Mouse (Mus musculus): ENCODE data around the gene Syne1. TPM values are rescaled to one million over a fixed set of nuclear protein-coding genes. Genes with fewer than 3 reads are reported as not detected.

The Syne1 gene
- 10 to 100 TPM; 56.2 to 61.6 TPM for total RNA-seq (2021)

DNA sequence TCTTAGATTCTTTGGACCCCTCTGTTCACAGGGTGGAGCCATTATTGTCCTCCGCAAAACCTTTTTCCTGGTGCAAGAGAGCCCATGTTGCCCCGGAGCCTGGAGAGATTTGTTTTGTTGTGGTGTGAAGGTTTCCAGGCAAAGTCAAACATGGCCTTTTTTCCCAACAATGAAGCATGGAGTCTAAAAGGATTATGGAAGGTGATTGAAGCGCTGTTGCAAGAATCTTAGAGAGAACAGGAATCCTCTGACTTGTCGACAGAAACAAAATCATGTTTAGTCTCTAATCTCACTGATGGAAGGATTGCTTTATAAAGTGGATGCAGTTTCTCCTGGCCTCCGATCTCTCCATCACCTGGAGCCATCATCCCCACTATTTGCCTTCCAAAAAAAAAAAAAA lies at the start of gene Syne1:
Syne1 (minus strand) TSS at position 101 of the 400 bp plus-strand sequence.
- intact Hi-C loops (cut with DNase I), result loop anchor here (2.0 to 10.0 kb wide), 3 partner anchors 45 to 237 kb away; no protein-coding TSS in a partner anchor
- DNase-seq, result no peak

DNA sequence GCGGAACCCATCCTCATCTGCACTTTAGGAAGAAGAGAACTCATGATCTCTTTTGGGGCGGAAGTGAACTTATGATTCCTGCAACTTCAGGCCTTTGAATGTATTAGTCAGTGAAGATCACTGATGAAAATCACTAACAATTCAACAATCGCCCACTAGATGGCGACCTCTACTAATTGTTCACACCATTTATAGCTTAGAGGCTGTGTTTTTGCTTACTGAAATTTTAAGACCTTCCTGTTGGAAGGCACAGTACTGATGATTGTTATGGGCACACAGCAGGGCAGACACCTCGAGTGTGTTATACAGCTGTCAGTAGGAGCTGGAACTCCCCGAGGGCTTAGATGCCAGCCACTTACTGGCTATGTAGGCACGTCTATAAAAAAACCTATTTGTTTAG lies 48.8 kb upstream of the Syne1 start:
- intact Hi-C loops (cut with DNase I), result loop anchor here (1.0 to 5.0 kb wide), 2 partner anchors 190 to 242 kb away; no protein-coding TSS in a partner anchor
- DNase-seq, result peak; percentile 56 to 65

GRCm38 (mm10) chr10:5596559-5596958 lies 45.3 kb upstream of the Syne1 start:
- no peak for DNase-seq
- intact Hi-C loops (cut with DNase I), result loop anchor here (2.0 kb wide), 1 partner anchor 46 kb away; the partner anchor contains the start of gene Syne1

DNA sequence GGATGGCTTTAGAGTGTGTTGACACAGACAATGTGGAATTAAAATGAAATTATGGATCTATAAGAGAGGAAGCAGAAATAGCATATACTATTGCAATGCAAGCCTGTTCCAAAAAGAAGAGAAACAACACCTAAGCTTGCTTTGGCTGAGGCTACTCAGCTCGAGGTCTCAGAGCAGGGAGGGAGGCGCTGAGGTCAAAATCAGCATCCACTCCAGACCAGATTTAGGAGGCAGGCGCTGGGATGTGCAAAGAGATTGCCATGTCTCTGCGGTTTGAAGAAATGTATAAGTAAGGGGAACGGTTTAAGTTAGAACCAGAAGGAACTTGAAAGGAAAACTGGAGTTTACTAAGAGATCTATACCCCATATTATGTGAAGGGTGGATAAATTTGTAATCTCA lies 43.2 kb upstream of the Syne1 start:
- DNase-seq, result no peak
- intact Hi-C loops (cut with DNase I), result loop anchor here (5.0 kb wide), 1 partner anchor 82 kb away; no protein-coding TSS in a partner anchor

- no peak for DNase-seq
- intact Hi-C loops (cut with DNase I), result loop anchor here (5.0 kb wide), 1 partner anchor 81 kb away; no protein-coding TSS in a partner anchor
Measured at GRCm38 (mm10) chr10:5593464-5593863, 42.2 kb upstream of the Syne1 start, which contains the start of gene Myct1. Gene Myct1 (plus strand): TSS chr10:5593775.

DNA sequence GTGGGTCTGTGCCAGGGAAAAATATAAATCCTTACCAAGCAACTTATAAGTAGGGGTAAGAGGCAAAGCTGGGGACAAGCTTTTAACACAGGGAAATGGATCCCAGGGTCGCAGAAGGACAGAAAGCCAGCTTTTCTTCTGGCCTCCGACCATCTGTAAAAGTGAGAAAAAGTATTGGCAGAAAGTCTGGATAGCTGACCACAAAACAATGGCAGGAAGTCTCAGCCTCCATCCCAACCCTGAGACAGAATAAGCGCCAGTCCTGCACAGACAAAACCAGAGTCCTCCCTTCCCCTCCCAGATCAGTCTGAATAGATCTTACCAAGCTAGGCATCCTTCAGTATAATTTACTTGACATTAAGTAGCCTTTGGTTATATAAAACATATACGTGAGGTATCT lies 40.7 kb upstream of the Syne1 start:
- intact Hi-C loops (cut with DNase I), result loop anchor here (5.0 kb wide), 1 partner anchor 80 kb away; no protein-coding TSS in a partner anchor

DNA sequence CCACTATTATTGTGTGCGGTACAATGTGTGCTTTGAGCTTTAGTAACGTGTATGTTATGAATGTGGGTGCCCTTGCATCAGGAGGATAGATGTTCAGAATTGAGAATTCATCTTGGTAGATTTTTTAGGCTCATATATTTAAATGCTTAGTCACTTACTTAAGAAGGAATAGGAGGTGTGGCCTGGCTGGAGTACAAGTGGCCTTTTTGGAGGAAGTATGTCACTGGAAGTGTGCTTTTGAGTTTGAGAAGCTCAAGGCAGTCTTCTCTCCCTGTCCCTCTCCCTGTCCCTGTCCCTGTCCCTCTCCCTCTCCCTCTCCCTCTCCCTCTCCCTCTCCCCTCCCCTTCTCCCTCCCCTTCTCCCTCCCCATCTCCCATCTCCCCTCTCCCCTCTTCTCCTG lies 39.8 kb upstream of the Syne1 start:
- DNase-seq, result no peak
- intact Hi-C loops (cut with DNase I), result loop anchor here (5.0 kb wide), 1 partner anchor 79 kb away; no protein-coding TSS in a partner anchor

More for the DNA sequence above, 40.7 kb upstream of the Syne1 start:
- peak; percentile 22 to 31 for DNase-seq

DNA sequence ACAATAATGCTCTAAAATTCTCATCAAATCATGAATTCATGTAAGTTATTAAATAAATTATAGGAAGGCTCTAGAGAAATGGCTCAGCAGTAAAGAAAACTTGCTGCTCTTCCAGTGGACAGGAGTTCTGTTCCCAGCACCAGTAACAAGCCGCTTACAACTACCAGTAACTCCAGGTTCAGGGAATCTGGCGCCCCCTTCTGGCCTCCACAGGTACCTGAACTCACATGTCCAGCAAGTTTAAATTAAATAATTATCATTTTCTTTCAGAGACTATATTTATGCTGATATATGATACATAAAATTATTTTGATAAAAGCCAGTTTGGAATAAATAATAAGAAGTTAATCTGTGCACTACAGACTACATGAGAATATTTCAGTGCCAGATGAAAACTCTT lies 22.0 kb upstream of the Syne1 start:
- no peak for DNase-seq
- intact Hi-C loops (cut with DNase I), result no loop called here

GRCm38 (mm10) chr10:5571332-5571731 lies 20.1 kb upstream of the Syne1 start:
- no peak for DNase-seq
- intact Hi-C loops (cut with DNase I), result no loop called here

DNA sequence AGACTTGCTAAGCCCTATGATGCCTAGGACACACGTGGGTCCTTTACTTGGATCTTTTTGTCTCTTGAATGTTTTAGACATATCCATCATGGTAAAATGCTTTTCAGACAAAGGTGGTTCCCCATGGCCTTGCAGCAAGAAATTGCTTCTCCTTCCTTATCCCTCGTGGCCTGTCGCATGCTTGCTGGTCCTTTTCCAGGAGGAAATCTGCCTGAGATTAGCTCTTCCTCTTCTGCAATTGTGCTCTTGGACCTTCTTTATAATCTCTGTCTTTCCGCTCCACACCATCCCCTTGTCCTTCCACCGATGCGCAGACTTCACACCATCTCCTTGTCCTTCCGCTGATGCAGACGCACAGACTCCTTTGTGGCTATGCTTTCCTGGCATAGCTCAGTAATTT lies 18.8 kb upstream of the Syne1 start:
- DNase-seq, result no peak
- intact Hi-C loops (cut with DNase I), result no loop called here

DNA sequence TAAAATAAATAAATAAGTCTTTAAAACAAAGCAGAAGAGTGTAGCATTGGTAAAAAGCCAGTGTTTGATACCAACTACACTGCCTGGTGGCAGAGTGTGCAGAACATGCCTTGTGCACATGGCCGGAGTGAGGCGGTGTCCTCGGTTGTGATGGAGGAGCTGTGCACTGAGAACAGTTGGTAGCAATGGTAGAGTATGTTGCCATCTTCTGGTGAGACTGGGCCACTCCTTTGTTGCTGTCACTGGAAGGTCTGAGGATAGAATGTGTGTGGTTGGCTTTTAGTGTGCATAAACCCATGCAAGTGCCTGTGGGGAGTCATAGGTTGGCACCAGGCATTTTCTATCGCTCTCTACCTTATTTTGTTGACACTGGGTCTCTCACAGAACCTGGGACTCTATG lies 17.7 kb upstream of the Syne1 start:
- intact Hi-C loops (cut with DNase I), result no loop called here
- DNase-seq, result no peak

DNA sequence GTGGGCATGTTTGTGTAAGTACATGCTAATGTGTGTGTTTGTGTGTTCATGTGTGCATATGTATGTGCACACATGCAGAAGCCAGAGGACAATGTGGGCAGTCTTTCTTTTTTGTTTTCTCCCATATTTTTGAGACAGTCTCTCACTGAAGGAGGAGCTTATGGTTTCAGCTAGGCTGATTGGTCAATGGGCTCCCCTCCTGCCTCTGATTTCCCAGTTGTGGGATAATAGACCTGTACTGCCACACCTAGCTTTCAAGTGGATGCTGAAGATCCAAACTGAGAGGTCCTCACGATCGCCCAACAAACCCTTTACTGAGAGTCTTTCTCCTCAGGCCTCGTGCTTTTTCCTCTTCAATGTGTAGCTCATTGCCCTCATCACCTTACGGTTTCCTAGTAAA lies 10.4 kb upstream of the Syne1 start:
- no peak for DNase-seq
- intact Hi-C loops (cut with DNase I), result no loop called here

DNA sequence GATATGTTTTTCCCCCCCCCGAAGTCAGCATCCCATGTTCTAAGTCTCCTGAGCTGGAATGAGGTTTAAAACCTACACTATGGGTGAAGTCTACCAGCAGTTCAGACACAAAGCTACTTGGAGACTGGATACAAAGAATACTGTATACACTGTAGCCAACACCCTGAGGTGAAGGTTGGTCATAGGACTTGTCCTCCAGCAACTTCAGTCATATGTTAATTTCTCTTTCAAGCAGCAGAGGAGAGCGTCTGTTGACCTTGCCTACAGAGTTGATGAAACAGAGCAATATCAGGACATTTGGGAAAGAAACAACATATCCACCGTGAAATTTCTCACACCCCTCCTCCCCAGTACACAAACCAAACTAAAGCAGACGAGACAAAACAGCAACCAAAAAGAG lies 9.2 kb upstream of the Syne1 start:
- no peak for DNase-seq
- intact Hi-C loops (cut with DNase I), result no loop called here

DNA sequence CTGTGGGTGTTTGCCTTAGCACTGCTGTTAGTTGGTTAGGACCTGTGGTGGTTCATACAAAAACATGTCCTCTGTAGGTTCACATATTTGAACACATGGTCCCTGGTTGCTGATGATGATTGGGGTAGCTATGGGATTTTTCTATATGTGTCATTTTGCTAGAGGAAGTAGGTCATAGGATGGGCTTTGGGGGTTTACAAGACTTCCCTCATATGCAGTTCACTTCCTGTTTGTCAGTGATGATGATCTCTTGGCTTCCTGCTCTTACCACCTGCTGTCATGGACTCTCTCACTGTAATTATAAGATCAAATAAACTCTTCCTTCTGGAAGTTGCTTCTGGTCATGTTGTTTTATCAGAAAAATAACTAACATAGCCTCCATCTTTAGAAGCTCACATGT lies 7.5 kb upstream of the Syne1 start:
- no peak for DNase-seq
- intact Hi-C loops (cut with DNase I), result loop anchor here (10.0 kb wide), 1 partner anchor 244 kb away; no protein-coding TSS in a partner anchor

DNA sequence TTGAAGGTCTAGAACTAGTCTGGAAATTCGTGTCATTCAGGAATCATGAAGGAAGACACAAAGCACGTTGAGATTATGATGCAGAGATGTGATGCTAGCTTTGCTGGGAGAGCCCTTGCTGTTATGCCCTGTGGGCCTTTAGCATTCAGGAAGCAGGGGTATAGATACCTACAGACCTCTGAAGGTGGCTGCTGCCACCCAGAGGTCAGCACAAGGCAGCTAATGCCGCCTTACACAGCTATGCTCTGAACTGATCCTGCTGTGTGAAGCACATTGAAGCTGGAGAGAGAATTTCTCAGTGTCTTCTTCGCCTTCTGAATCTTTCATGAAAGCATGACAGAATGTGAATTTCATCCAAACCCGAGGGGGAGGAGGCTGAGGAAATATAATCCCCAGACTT lies 3.7 kb upstream of the Syne1 start:
- DNase-seq, result no peak
- intact Hi-C loops (cut with DNase I), result loop anchor here (2.0 to 10.0 kb wide), 5 partner anchors 42 to 240 kb away; no protein-coding TSS in a partner anchor

DNA sequence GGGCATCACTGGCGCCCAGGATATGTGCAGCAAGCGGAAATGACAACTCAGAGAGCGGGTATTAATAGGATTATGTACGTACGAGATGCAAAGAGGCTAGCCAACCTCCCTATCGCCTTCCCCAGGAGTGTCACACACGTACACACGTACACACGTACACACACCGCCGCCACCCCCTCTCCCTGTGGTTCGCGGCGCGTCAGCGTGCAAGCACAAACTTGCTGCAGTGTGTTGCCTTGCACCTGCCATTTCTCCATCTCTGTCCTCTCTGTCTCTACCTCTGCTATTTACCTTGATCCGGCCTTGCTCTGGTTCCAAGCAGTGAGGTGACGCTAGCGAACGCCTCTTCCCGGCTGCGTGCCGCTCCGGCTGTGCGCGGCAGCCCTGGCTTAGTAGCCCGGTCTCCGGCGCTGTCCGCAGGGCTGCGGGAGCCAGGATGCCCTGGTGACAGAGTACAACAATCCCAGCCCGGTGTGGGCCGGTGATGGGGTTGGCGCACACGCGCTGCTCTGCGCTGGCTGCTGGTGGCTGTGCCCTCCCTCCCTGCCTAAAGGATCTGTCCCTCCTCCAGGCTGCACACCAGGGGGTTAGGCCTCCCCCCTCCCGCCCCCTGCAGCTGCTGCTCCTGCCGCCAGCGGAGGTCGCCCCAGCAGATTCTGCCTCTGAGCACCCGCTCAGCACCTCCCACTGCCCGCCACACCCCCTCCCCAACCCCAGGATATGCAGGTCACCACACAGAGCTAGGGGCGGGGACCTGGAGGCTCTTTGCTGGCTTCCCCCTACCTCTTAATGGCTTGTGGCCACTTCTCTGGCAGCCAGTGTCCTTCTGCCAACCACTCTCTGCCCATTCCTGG lies 887 bp downstream of the Syne1 start:
- DNase-seq, result peak; percentile 43
- intact Hi-C loops (cut with DNase I), result loop anchor here (2.0 to 10.0 kb wide), 3 partner anchors 46 to 236 kb away; no protein-coding TSS in a partner anchor

- peak in 1 of 2 experiments; percentile 25 for DNase-seq
- intact Hi-C loops (cut with DNase I), result loop anchor here (2.0 to 10.0 kb wide), 3 partner anchors 47 to 235 kb away; no protein-coding TSS in a partner anchor
Measured at GRCm38 (mm10) chr10:5549871-5550167, 1.5 kb downstream of the Syne1 start.

DNA sequence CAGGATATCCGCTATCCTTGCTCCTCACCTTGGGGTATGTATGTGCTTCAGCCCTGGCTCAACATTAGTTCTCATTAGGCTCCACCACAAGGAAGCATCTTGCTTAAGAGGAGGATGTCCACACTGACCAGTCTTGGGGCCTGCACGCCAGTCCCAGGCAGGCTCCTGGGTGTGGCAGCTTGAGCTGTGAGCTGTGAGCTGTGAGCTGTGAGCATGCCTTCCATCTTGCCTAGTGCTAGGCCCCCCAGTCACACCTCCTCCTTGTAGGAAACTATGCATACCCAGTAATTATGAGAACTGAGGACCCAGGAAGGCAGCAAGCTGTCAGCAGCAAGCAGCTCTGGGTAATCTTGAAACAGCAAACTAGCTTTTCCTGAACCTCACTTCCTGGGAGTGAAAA lies 2.6 kb downstream of the Syne1 start:
- no peak for DNase-seq
- intact Hi-C loops (cut with DNase I), result no loop called here

GRCm38 (mm10) chr10:5547769-5548168 lies 3.5 kb downstream of the Syne1 start:
- DNase-seq, result no peak
- intact Hi-C loops (cut with DNase I), result no loop called here

DNA sequence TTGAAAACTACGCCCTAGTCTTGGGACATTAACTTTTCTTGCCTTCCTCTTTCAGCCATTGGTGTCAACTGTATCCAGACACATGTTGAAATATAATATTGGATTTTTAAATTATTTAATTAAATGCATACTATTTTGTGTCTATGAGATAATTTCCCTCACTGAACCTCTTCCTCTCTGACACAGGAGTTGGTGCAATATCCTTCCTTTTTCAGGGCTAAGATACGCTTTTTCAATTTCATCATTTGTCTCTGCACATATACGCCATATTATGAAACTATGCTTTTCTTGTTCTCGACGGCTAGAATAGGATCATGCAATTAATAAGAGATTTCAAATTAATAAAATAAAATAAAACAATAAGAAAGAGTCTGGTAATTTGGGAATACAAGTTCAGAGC lies 4.9 kb downstream of the Syne1 start:
- intact Hi-C loops (cut with DNase I), result no loop called here
- DNase-seq, result no peak

DNA sequence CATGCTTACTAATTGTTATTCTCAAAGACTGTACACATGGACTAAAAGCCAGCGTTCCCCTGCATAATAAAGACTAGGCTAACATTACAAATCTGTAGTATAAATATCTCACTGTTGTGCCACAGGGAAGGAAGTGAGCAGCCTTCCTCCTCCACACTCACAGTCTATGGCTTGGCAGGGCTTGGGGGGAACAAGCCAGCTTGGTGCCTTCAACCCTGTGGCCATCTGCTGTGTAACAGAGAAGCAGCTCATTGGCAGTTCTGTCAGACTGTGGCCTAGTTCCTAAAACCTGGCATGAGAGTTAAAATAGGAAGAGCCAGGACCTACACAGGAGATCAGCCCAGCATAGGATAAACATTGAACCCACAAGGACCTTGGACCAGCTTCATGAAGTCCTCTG lies 23.0 kb downstream of the Syne1 start:
- intact Hi-C loops (cut with DNase I), result no loop called here
- no peak for DNase-seq

GRCm38 (mm10) chr10:5527634-5528033 lies 23.6 kb downstream of the Syne1 start:
- intact Hi-C loops (cut with DNase I), result no loop called here
- DNase-seq, result no peak

Measured in heart, postnatal 36 days (tissue).